Mouse (Mus musculus) MEL (cell line): ENCODE measurements at regions not wholly inside any gene's neighbourhood (a gene's known extent, or its start where the extent isn't known, plus 50 kb on each side); places are given as distances from the start of the nearest gene placed in this dataset.

Experiments used
- HCFC1 ChIP-seq: IDR thresholded peaks from 2 replicates; pipeline ENCODE4 v1.6.1; 2012; ENCODE audit warnings: low read depth, mild to moderate bottlenecking, inconsistent platforms, low read length, improper control_type of control experiment, moderate library complexity
- JUND ChIP-seq: IDR thresholded peaks from 2 replicates; pipeline ENCODE4 v1.6.1; 2011; ENCODE audit warnings: low read depth, mild to moderate bottlenecking, improper control_type of control experiment, low read length
- MAX ChIP-seq: IDR thresholded peaks from 2 replicates; pipeline ENCODE4 v1.6.1; 2011; ENCODE audit warnings: low read length, improper control_type of control experiment
- MAZ ChIP-seq: IDR thresholded peaks from 2 replicates; pipeline ENCODE4 v1.6.1; 2012; ENCODE audit warnings: low read depth, mild to moderate bottlenecking, inconsistent platforms, low read length, improper control_type of control experiment
- POLR2A ChIP-seq, 2 experiments: IDR thresholded peaks; 2 replicates each; pipeline ENCODE4 v1.6.1; 2011 to 2012; ENCODE audit warnings: low read length in 2 of 2, mild to moderate bottlenecking in 2 of 2, control low read depth in 1 of 2, improper control_type of control experiment in 1 of 2, low read depth in 1 of 2, moderate library complexity in 1 of 2; ENCODE audit not compliant: control insufficient read depth in 1 of 2, insufficient read depth in 1 of 2, poor library complexity in 1 of 2

GRCm38 (mm10) chr6:31126131-31126871 is 167.4 kb upstream of the Klf14 start:
- TF ChIP-seq HCFC1 (no peak; the same call in 1 of the 2 replicates), MAZ (no peak), POLR2A (IDR thresholded peaks at IDR 0.05; ENCODE audit: control insufficient read depth in 1 of 2, insufficient read depth in 1 of 2, low read depth in 1 of 2, low read length in 2 of 2, poor library complexity in 1 of 2) (peak in 1 of 2 experiments; percentile 94; a peak in 3 of 4 replicates), MAX (no peak), JUND (no peak)
